Mouse (Mus musculus) E14TG2a.4 (cell line): ENCODE data around the gene Commd8.

Source experiments
- CTCF ChIP-seq: conservative IDR thresholded peaks from 2 replicates; pipeline ENCODE4 v1.5.1; 2014; ENCODE audit warnings: low read length
- NANOG ChIP-seq: IDR thresholded peaks from 2 replicates; pipeline ENCODE4 v1.6.1; 2014; ENCODE audit warnings: borderline replicate concordance, low read length, mixed read lengths

DNA sequence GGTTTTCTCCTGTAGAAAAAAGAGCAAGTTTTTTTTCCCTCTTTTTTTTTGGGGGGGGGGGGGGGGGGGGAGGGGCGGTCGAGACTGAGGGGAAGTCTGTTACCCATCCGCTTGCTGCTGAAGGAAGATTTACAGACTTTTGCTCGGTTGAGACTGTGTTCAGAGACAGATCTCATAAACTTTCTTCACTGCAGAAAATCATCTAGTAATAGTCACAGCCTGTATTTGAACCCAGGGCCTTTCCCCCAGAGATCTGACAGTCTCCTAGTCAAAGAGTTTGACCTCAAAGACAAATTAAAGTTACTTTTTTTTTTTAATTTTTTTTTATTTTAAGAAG is 264 bp upstream of the Commd8 start:
- no peak for TF ChIP-seq CTCF
- TF ChIP-seq NANOG: no peak
